Mouse (Mus musculus): ENCODE measurements at regions not wholly inside any gene's neighbourhood (a gene's known extent, or its start where the extent isn't known, plus 50 kb on each side); places are given as distances from the start of the nearest gene placed in this dataset.

- DNase-seq, result no peak
Observed at GRCm38 (mm10) chr12:110086921-110087320, 191.9 kb upstream of the Dio3 start.

- no peak for DNase-seq
Observed at GRCm38 (mm10) chr12:110087812-110088211, 191.1 kb upstream of the Dio3 start.

- no peak for DNase-seq
Observed at GRCm38 (mm10) chr12:110102186-110102585, 176.7 kb upstream of the Dio3 start.

GRCm38 (mm10) chr12:110112051-110112722 lies 166.7 kb upstream of the Dio3 start:
- peak; percentile 26 to 27 for DNase-seq

GRCm38 (mm10) chr12:110112723-110113105 lies 166.2 kb upstream of the Dio3 start:
- DNase-seq, result no peak

- peak; percentile 48 to 53 for DNase-seq
Observed at GRCm38 (mm10) chr12:110120141-110120540, 158.7 kb upstream of the Dio3 start.

GRCm38 (mm10) chr12:110122976-110123375 lies 155.9 kb upstream of the Dio3 start:
- no peak for DNase-seq

- no peak for DNase-seq
Observed at GRCm38 (mm10) chr12:110126525-110126924, 152.3 kb upstream of the Dio3 start.

- DNase-seq, result no peak
Observed at GRCm38 (mm10) chr12:110145379-110145778, 133.5 kb upstream of the Dio3 start.

- peak; percentile 23 to 50 for DNase-seq
Observed at GRCm38 (mm10) chr12:110154225-110154962, 124.5 kb upstream of the Dio3 start.

- DNase-seq, result peak; percentile 18 to 24
Observed at GRCm38 (mm10) chr12:110154963-110155325, 123.9 kb upstream of the Dio3 start.

- peak; percentile 7 to 9 for DNase-seq
Observed at GRCm38 (mm10) chr12:110156441-110156840, 122.4 kb upstream of the Dio3 start.

- no peak for DNase-seq
Observed at GRCm38 (mm10) chr12:110157998-110158747, 120.7 kb upstream of the Dio3 start.

GRCm38 (mm10) chr12:110161306-110161705 lies 117.6 kb upstream of the Dio3 start:
- DNase-seq, result no peak

- DNase-seq, result no peak
Observed at GRCm38 (mm10) chr12:110165462-110165861, 113.4 kb upstream of the Dio3 start.

GRCm38 (mm10) chr12:110168407-110168806 lies 110.5 kb upstream of the Dio3 start:
- DNase-seq, result no peak

- DNase-seq, result no peak
Observed at GRCm38 (mm10) chr12:110169261-110169660, 109.6 kb upstream of the Dio3 start.

GRCm38 (mm10) chr12:110170496-110170895 lies 108.4 kb upstream of the Dio3 start:
- no peak for DNase-seq

GRCm38 (mm10) chr12:110177826-110178225 lies 101.0 kb upstream of the Dio3 start:
- DNase-seq, result no peak

GRCm38 (mm10) chr12:110183473-110183872 lies 95.4 kb upstream of the Dio3 start:
- no peak for DNase-seq

GRCm38 (mm10) chr12:110185399-110185798 lies 93.5 kb upstream of the Dio3 start:
- DNase-seq, result no peak

- DNase-seq, result no peak
Observed at GRCm38 (mm10) chr12:110186381-110186780, 92.5 kb upstream of the Dio3 start.

- DNase-seq, result no peak
Observed at GRCm38 (mm10) chr12:110186911-110187245, 92.0 kb upstream of the Dio3 start.
